In genomic region chr1:82569405-82569804, GRCm38 (mm10) we compare ENCODE assay signal across 35 mouse cellular contexts.
"Had no signal": no experiment of that assay in that cellular context is flagged by ENCODE, and none has a peak within 500 bp of the region (broad histone marks: within the 10 kb centered on the region; RNA-seq: fewer than 3 reads in every experiment).

No protein-coding gene starts in this region.

- ATAC-seq: hindbrain, embryonic 16.5 days; hindbrain, postnatal 0 days; inflammation-experienced regulatory T-cells, adult 6 months; intestine, embryonic 15.5 days; intestine, embryonic 16.5 days; intestine, postnatal 0 days had no signal

- H3K9ac ChIP-seq: heart, embryonic 12.5 days; heart, embryonic 13.5 days; heart, embryonic 15.5 days; hindbrain, embryonic 12.5 days; hindbrain, embryonic 13.5 days; hindbrain, embryonic 14.5 days; hindbrain, embryonic 15.5 days; intestine, embryonic 15.5 days; kidney, embryonic 15.5 days had no signal

- H3K36me3 ChIP-seq: heart, embryonic 10.5 days; heart, embryonic 12.5 days; heart, embryonic 13.5 days; heart, embryonic 15.5 days; hindbrain, embryonic 10.5 days; hindbrain, embryonic 12.5 days; hindbrain, embryonic 13.5 days; hindbrain, embryonic 15.5 days; intestine, embryonic 15.5 days; kidney, embryonic 15.5 days had no signal

- H3K4me1 ChIP-seq: heart, embryonic 10.5 days; heart, embryonic 12.5 days; heart, embryonic 13.5 days; heart, embryonic 15.5 days; hindbrain, embryonic 10.5 days; hindbrain, embryonic 12.5 days; hindbrain, embryonic 13.5 days; hindbrain, embryonic 15.5 days; intestine, embryonic 15.5 days; kidney, embryonic 15.5 days had no signal

- DNase-seq: heart, postnatal 10 days; heart, postnatal 14 days; heart, postnatal 36 days; heart, postnatal 4 days; kidney, adult 11 months; kidney, adult 18-20 months; kidney, adult 2 months; kidney, adult 8-10 months; kidney, adult 9 months; kidney, postnatal 10 days; kidney, postnatal 14 days; kidney, postnatal 25 days; kidney, postnatal 36 days; kidney, postnatal 4 days; layer of hippocampus, adult 9-11 months; layer of hippocampus, postnatal 36 days had no signal

- H3K27ac ChIP-seq: heart, embryonic 10.5 days; heart, embryonic 13.5 days; heart, embryonic 15.5 days; hindbrain, embryonic 10.5 days; hindbrain, embryonic 12.5 days; hindbrain, embryonic 13.5 days; hindbrain, embryonic 14.5 days; hindbrain, embryonic 15.5 days; hindbrain, postnatal 0 days; intestine, embryonic 15.5 days; kidney, embryonic 15.5 days; kidney, postnatal 0 days; layer of hippocampus, adult 2 months had no signal

- H3K4me3 ChIP-seq: heart, embryonic 10.5 days; heart, embryonic 12.5 days; heart, embryonic 13.5 days; heart, embryonic 15.5 days; hindbrain, embryonic 10.5 days; hindbrain, embryonic 12.5 days; hindbrain, embryonic 13.5 days; hindbrain, embryonic 15.5 days; intestine, embryonic 15.5 days; kidney, embryonic 15.5 days; layer of hippocampus, adult 2 months had no signal

- H3K4me2 ChIP-seq: heart, embryonic 11.5 days; heart, embryonic 12.5 days; heart, embryonic 13.5 days; heart, embryonic 15.5 days; hindbrain, embryonic 12.5 days; hindbrain, embryonic 13.5 days; hindbrain, embryonic 14.5 days; hindbrain, embryonic 15.5 days; intestine, embryonic 15.5 days; kidney, embryonic 15.5 days had no signal

- H3K9me3 ChIP-seq: heart, embryonic 10.5 days; heart, embryonic 13.5 days; heart, embryonic 15.5 days; hindbrain, embryonic 12.5 days; hindbrain, embryonic 13.5 days; hindbrain, embryonic 15.5 days; intestine, embryonic 15.5 days; kidney, embryonic 15.5 days had no signal

- H3K27me3 ChIP-seq: heart, embryonic 12.5 days; heart, embryonic 13.5 days; heart, embryonic 15.5 days; hindbrain, embryonic 12.5 days; hindbrain, embryonic 13.5 days; hindbrain, embryonic 15.5 days; intestine, embryonic 15.5 days; kidney, embryonic 15.5 days had no signal
